Mouse (Mus musculus): ENCODE results near the gene Dnajc11.

Dnajc11 gene

DNA sequence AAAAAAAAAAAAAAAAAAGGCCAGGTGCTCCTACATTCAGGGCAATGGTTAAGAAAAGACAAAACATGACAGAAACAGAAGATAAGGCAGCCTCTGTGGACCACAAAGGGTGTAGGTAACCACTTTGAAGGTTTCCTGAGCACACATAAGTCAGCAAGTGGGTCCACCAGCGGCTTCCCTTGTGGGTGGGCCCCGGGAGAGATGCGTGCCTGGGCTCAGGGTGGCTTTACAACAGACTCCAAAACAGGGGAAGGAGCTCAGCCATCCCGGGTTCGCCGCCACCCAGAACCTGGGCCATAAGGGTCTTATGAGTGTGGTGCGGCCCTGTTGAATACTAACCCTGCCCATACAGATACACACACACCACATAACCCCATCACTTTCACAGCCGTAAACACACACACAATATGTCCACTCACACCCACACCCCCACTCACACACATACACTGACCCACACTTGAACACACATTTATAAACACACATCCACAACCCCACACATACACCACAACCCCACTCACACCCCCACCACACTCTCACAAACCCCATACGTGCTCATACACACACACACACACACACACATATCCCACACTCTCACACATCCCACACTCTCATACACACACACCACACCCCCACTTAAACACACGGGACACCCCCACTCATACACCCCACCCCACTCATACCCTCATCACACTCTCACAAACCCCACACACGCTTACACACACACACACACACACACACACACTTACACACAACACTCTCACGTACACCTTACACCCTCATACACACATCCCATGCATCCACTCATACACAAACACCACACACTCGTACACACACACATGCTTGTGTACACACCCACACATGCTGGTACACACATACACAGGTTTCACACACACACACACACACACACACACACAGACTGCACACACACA lies 651 bp upstream of the Dnajc11 start:
- DNase-seq (ENCODE audit: low spot score): no peak

GRCm38 (mm10) chr4:151934215-151934572 lies 703 bp downstream of the Dnajc11 start:
- no peak for DNase-seq (ENCODE audit: low spot score)

- no peak for DNase-seq (ENCODE audit: low spot score)
Measured at GRCm38 (mm10) chr4:151937441-151937840, 4.0 kb downstream of the Dnajc11 start.

- DNase-seq (ENCODE audit: low spot score): no peak
Measured at GRCm38 (mm10) chr4:151938089-151938488, 4.6 kb downstream of the Dnajc11 start.

DNA sequence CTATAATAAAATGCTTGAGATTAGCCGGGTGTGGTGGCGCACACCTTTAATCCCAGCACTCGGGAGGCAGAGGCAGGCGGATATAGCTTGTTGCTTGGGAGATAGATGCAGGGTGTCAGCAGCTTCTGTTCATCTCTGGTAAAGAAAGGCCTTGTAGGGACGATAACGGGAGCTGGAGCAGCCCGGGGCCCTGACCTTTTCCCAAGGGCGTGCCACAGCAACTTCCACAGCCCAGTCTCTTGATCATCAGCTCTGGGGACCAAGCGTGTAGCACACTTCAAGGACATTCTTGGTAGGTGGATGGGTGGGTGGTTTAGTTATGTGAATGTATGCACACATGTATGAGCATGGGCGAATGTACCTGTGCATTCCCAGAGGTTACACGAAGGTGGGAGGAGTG lies 12.7 kb downstream of the Dnajc11 start:
- DNase-seq (ENCODE audit: low spot score): no peak

- DNase-seq (ENCODE audit: low spot score): no peak
Measured at GRCm38 (mm10) chr4:151948497-151949471, 15.3 kb downstream of the Dnajc11 start.

GRCm38 (mm10) chr4:151953209-151953608 lies 19.7 kb downstream of the Dnajc11 start:
- no peak for DNase-seq (ENCODE audit: low spot score)

GRCm38 (mm10) chr4:151955791-151956190 lies 22.3 kb downstream of the Dnajc11 start:
- DNase-seq (ENCODE audit: low spot score): no peak

- DNase-seq (ENCODE audit: low spot score): no peak
Measured at GRCm38 (mm10) chr4:151957584-151958315, 24.3 kb downstream of the Dnajc11 start.

DNA sequence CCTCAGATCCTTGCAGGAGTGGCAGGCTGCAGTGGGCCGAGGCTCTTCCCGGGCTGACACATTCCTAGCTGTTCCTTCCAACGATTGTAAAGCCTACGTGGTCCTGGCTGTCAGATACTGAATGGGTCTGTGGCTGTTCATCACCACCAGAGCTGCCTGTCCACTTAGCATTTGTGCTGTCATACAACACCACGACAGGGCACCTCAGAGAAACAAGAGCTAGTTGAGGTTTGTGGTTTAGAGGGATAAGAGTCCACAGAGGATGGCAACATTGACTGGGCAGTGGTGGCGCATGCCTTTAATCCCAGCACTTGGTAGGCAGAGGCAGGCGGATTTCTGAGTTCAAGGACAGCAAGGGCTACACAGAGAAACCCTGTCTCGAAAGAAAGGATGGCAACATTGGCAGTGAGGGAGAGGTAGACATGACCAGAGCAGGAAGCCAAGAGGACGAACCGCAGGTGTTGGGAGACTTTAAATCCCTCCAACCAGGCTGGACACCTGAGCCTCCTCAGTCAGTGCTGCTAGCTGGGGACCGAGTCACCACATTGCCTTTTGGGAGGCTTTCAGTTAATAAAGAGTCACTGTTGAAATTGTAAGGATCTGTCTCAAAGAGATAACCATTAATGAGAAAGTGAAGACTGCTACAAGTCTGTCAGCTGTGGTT lies 26.5 kb downstream of the Dnajc11 start:
- no peak for DNase-seq (ENCODE audit: low spot score)

- DNase-seq (ENCODE audit: low spot score): no peak
Measured at GRCm38 (mm10) chr4:151960513-151960854, 27.0 kb downstream of the Dnajc11 start.

DNA sequence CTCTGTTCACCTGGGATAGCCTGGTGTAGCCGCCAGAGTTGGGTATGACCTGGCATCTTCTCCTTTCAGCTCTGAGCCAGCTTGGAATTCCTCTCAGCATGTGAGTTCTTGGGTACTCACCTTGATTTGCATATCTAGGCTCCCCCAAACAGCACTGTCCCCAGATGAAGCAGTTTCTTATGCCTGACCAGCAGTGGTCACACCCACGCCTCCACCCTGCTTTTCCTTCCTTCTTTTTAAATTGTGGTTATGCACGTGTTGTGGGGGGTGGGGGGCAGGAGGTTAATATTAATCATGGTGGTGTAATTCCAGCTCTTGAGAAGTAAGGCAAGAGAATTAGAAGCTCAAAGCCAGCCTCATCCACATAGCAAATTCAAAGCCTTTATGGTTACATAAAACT lies 29.3 kb downstream of the Dnajc11 start:
- DNase-seq (ENCODE audit: low spot score): no peak

DNA sequence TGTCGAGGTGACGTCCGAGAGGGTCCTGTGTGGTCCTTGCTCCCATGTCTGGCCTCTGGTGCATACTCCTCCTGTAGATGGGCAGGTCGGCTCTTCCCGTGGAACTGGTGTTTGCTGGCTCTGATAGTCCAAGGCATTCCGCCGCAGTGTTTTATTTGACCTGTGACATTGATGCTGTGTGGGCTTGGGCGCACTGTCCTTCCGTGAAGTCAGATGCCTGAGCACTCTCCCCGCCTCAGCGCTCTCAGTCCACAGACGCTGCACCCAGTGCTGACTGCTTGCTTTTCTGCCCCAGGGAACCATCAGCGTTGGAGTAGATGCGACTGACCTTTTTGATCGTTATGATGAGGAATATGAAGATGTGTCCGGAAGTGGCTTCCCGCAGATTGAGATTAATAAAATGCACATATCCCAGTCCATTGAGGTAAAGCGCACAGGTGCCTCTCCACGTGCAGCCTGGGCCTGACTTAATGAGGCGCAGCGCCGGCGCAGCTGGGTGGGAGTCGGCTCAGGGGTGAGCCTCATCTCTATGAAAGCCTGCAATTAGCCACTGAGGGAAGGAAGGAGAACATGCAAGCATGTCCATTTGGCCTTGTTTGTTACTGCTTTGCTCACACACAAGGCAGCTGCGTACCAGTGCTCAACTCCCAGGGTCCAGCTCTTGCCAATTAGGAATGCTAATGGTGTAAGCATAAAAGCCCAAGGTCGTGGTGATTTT lies 34.9 kb downstream of the Dnajc11 start:
- DNase-seq (ENCODE audit: low spot score): no peak

GRCm38 (mm10) chr4:151972221-151972967 lies 38.9 kb downstream of the Dnajc11 start:
- no peak for DNase-seq (ENCODE audit: low spot score)

- DNase-seq (ENCODE audit: low spot score): no peak
Measured at GRCm38 (mm10) chr4:151975441-151975840, 42.0 kb downstream of the Dnajc11 start.

DNA sequence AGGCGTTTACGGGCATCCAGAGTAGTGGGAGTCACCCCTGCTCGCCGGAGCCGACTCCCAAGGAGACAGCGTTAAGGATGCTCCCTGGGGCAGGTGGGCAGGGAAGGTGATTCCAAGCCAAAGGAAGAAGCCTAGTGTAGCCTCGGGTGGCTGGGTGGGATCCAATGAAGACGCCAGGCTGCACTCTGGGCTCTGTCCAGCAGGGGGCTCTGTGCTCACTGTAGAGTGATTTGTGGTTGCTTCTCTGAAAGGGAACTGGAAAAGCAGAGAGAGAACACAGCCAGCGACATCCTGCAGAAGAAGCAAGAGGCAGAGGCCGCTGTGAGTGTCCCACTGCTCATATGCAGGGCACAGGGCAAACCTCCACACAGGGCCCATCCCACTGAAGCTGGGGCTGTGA lies 44.3 kb downstream of the Dnajc11 start:
- DNase-seq (ENCODE audit: low spot score): peak; percentile 92

GRCm38 (mm10) chr4:151980699-151981098 lies 47.2 kb downstream of the Dnajc11 start:
- DNase-seq (ENCODE audit: low spot score): no peak

- peak; percentile 86 for DNase-seq (ENCODE audit: low spot score)
Measured at GRCm38 (mm10) chr4:151981363-151981762, 47.9 kb downstream of the Dnajc11 start.

GRCm38 (mm10) chr4:151983043-151983442 lies 49.6 kb downstream of the Dnajc11 start:
- DNase-seq (ENCODE audit: low spot score): no peak

GRCm38 (mm10) chr4:151983560-151983959 lies 50.1 kb downstream of the Dnajc11 start:
- DNase-seq (ENCODE audit: low spot score): no peak

All from layer of hippocampus, adult 11-12 months (tissue).